Mouse (Mus musculus) layer of hippocampus, adult 11-12 months (tissue): Measurements from ENCODE around the gene Mas1.

Source experiments
- DNase-seq: peaks from one replicate; pipeline ENCODE4 v3.0.0; 2022; ENCODE audit warnings: low spot score

The Mas1 gene

GRCm38 (mm10) chr17:12872275-12873028 is 4.5 kb upstream of the Mas1 start:
- peak; percentile 63 for DNase-seq

- DNase-seq, result no peak
These were observed 697 bp upstream of the Mas1 start for GRCm38 (mm10) chr17:12868640-12869039.

DNA sequence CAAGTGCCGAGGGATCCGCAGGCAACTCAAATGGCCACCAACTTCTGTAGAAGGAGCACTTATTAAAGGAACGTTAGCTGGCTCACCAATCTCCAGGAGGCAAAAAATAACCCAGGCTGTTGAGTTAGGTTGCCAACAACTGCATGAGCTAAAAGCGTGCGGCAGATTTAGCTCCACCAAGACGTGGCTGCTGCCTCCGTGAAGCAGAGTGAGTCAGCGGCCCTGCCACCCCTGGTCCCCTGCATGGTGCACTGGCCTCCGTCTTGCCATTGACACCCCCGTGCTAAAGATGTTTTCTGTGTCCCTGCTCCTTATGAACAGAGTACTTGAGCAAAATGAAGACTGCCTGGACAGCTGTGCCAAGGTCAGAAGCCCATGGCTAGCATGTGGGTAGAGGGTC is 1.1 kb downstream of the Mas1 start:
- no peak for DNase-seq

- DNase-seq, result no peak
These were observed 2.5 kb downstream of the Mas1 start for GRCm38 (mm10) chr17:12865407-12865806.

DNA sequence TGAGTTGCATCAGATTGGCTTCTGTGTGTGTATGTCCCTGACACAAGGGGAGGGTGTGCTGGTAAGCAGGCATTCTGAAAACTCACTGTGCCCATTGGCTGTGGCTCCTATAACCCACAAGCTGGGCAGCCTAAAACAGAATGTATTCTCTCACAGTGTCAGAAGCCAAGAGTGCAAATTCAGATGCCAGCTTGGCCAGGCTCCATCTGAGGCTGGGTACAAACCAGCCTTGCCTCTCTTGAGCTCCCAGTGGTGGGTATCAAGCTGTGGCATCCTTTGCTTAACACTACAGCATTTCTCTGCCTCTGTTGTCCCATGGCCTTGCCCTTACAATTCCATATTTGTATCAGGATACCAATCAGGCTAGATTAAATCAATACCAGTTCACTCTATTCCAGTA is 3.8 kb downstream of the Mas1 start:
- no peak for DNase-seq

DNA sequence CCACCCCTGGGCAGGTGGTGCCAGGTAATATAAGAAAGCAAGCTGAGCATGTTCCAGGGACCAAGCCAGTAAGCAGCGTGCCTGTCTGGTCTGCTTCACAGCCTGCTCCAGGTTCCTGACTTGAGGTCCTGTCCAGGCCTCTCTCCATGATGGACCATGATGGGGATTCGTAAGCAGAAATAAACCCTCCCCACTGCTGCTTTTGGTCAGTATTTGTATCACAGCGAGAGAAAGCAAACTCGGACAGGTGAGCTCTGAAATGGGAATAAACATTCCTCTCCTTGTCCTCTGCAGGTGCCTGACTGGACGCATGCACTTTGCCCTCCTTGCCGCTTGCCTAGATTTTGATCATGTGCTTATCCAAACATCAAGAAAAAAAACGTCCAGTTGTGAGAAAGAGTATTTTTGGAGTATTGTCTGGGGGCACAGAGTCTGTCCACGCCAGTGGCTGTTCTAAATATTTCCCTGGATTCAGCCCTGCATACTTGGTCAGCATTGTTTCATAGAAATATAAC is 8.9 kb downstream of the Mas1 start:
- DNase-seq, result no peak

- DNase-seq, result no peak
These were observed 9.9 kb downstream of the Mas1 start for GRCm38 (mm10) chr17:12858072-12858471.

GRCm38 (mm10) chr17:12857395-12857794 is 10.5 kb downstream of the Mas1 start:
- no peak for DNase-seq

DNA sequence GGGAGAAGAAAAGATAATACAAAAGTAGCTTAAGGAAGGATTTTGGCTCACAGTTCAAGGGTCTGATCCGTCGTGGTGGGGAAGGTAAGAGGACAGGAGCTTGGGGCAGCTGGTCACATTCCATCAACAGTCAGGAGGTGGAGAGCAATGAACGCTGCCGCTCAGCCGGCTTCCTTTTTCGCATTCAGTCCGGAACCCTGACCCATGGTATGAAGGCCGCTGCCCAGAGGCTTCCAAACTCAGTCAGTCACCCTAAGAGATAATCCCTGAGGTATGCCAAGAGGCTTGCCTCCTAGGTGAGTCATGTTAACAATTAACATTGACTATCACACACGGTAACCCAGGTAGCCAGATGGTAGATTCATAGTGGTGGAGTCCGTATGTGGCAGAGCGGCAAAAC is 13.6 kb downstream of the Mas1 start:
- no peak for DNase-seq

DNA sequence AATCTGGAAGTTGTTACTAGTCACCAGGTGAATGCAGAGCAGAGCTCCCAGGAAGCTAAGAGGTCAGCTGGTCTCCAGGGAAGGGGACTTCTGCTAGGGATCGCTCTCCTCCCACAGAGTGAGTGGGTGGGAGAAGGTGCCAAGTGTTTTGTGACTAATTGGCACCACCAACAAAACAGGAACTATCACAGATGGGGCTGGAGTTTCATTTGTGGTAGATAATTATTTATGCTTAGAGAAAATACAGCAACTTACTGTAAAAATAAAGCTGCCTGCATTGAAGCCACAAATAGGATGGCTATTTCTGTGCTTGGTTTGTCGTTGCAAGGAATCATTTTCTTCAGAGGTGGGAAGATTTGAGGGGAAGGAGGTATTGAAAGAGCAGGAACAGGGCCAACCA is 14.1 kb downstream of the Mas1 start:
- peak; percentile 44 for DNase-seq

GRCm38 (mm10) chr17:12851689-12852088 is 16.3 kb downstream of the Mas1 start:
- peak; percentile 66 for DNase-seq

DNA sequence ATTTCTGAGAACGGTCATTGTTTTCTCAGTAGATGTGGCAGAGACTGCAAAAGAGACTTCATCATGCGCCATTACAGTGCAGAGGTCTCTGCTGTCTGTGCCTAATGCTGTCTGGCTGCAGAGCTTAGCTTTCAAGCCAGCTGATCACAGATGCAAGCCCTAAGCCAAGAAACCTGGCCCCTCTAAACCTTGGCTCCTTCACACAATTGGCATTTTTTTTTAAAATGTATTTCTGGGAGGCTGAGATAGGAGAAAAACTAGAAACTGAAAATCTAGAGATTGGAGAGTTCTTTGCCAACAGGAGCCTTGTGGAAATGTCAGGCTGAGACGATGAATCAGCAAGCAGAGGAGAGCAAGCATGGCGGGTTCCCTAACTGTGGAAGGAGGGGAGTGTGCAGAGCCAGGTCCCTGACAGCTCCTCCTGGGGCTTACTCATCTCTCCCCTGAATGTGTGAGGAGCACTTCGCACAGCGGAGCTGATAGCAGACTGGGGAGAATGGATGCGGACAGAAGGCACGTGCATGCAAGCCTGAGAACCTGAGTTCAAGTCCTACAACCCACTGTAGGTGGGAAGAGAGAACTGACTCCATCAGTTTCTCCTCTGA is 18.1 kb downstream of the Mas1 start:
- peak; percentile 40 for DNase-seq

DNA sequence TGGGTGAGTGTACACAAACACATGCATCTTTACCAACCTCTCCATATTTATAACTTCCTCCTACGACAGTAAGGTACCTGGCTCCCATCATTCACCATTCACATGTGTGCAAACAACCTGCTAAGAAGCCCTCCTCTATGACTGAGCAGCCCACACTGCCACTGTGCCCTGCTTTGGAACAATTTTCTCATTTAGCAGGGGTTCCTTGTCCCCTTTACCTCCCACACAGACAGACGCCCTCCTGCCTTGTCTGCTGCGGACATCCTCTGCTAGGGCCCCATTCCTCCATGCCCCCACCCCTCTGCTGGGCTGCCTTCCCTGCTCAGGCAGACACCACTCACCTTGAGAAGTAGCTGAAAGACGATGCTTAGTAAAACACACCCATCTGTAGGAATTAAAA is 20.2 kb downstream of the Mas1 start:
- no peak for DNase-seq

DNA sequence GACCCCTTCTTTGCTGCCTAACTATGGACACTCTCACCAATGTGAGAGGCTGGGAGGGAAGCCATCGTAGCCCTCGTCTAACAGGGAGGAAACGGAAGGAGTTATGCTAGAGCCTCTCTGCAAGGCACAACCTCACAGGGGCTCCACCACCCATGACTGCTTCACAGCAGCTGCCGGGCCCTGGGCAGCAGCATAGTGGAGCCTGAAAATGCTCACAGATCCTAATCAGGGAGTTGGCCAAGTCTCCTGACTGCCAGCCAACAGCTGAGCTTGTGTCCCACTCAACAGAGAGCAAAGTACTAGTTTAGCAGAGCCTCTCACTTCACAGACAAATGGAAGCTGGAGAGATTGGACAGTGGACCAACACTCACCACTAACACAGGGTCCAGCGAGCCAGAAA is 21.5 kb downstream of the Mas1 start:
- peak; percentile 52 for DNase-seq

DNA sequence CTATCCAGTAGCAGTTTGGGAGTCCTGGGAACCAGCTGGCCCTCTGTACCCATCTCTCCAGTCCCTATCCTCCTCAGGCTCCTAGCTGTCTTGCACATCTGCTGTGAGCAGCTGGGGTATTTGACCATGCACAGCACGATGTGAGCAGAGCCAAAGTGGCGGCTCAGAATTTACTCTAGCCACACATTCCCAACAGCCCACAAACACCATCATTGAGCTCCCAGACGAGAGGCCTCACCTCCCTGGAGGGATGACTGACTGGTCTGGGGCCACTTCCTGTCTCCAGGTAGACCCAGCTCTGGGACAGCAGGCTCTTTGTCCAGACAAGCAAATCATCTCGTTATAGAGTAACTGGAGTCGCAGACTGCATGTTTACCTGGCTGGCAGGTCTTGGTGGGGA is 22.1 kb downstream of the Mas1 start:
- DNase-seq, result no peak

GRCm38 (mm10) chr17:12844540-12844939 is 23.4 kb downstream of the Mas1 start:
- DNase-seq, result no peak

- DNase-seq, result no peak
These were observed 24.1 kb downstream of the Mas1 start for GRCm38 (mm10) chr17:12843826-12844225.

GRCm38 (mm10) chr17:12839475-12840267 is 28.3 kb downstream of the Mas1 start:
- peak; percentile 77 for DNase-seq

DNA sequence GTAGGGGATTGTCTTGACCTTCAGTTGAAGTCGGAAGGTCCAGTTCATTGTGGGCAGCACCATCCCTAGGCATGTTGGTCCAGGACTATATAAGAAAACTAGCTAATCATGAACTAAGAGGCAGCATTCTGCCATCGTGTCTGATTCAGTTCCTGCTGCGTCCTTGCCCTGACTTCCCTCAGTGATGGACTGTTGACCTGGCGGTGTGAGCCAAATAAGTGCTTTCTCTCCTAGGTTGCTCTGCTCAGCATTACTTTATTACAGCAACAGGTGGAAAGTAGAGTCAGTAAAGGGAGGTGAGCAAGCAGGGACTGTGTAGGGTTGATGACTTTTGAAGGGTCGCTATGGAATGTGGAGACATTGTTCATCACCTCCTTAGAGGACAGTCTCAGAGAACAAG is 32.2 kb downstream of the Mas1 start:
- DNase-seq, result no peak

GRCm38 (mm10) chr17:12834826-12835225 is 33.1 kb downstream of the Mas1 start:
- DNase-seq, result no peak

DNA sequence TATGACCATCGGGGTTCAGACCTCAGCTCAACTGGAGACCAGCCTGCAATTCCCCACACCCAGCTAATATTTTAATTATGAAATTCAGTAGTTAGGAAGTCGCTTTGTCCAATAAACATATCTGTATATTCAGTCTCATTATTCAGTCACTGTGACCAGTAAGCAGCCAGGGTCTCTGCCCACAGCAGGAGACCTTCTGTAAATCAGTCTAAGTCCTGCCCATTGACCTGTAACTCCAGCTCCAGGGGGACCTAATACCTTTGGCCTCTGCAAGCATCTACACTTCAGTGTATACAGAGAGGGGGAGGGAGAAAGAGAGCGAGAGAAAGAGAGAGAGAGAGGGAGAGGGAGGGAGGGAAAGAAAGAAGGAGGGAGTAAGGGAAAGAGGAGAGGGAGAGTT is 33.6 kb downstream of the Mas1 start:
- no peak for DNase-seq

DNA sequence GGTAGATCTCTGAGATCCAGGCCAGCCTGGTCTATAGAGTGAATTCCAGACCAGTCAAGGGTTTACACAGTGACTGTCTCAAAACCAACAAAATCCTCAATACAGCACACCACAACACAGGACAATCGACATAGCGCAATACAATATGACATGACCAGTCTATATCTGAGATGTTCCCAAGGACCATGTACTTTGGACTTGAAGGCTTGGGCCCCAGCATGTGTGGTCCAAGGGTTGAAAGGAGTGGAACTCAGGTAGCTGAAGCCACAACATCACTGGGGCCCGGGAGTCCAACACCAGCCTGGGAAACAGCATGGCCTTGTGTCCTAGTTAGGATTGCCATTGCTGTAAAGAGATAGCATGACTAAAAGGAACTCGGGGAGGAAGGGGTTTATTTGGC is 35.3 kb downstream of the Mas1 start:
- no peak for DNase-seq

GRCm38 (mm10) chr17:12832231-12832630 is 35.7 kb downstream of the Mas1 start:
- DNase-seq, result no peak
